Mouse (Mus musculus): ENCODE data around the gene Ndufs2. TPM values are rescaled to one million over a fixed set of nuclear protein-coding genes. Genes with fewer than 3 reads are reported as not detected.

The Ndufs2 gene
- polyA plus RNA-seq (2014; fragmentation: Nextera tagmentation; extraction: Ambion mirVana) = 266 and 272 TPM in 2 replicates

GRCm38 (mm10) chr1:171250680-171251593, at the start of gene Ndufs2:
Ndufs2 (minus strand) TSS chr1:171251388.
- H3K9me3 ChIP-seq (replicated peaks; ENCODE audit: control insufficient read depth, low read length) = no peaks in the 10 kb centered on the region
- DNase-seq (ENCODE audit: low spot score) (peak; percentile 53), ATAC-seq (replicated peaks; ENCODE audit: insufficient number of reproducible peaks, low FRiP score, low TSS enrichment, low read depth) (no peak; the same call in 1 of the 2 replicates)
- 9% methylated on average over 26 of the region's 26 CpGs for WGBS
- no peaks in the 10 kb centered on the region for H3K27me3 ChIP-seq (ENCODE audit: control insufficient read depth, insufficient read depth, low read length)
- H3K4me2 ChIP-seq (ENCODE audit: low read depth, low read length) = peak within 1 kb of the TSS; percentile 79
- no peaks in the 10 kb centered on the region; the same call in 1 of the 2 replicates for H3K36me3 ChIP-seq (replicated peaks; ENCODE audit: control insufficient read depth, insufficient read depth, low read depth, low read length)
- peak within 1 kb of the TSS; percentile 77 for H3K27ac ChIP-seq (replicated peaks; ENCODE audit: low read depth, low read length)
- peak within 1 kb of the TSS; percentile 60 for H3K9ac ChIP-seq (replicated peaks; ENCODE audit: low read length)
- peaks cover 12% of the 10 kb centered on the region for H3K4me1 ChIP-seq (ENCODE audit: control insufficient read depth, insufficient read depth, low read length)
- H3K4me3 ChIP-seq (ENCODE audit: low read depth, low read length) = peak within 1 kb of the TSS; percentile 34

GRCm38 (mm10) chr1:171298226-171298625, 47.0 kb upstream of the Ndufs2 start:
- no peak for DNase-seq (ENCODE audit: low spot score)
- no peaks in the 10 kb centered on the region for H3K27me3 ChIP-seq (ENCODE audit: control insufficient read depth, insufficient read depth, low read length)
- H3K4me2 ChIP-seq (ENCODE audit: low read depth, low read length) = no peak overlapping the region
- H3K4me3 ChIP-seq (ENCODE audit: low read depth, low read length) = no peak overlapping the region
- 63% methylated on average over 3 of the region's 3 CpGs for WGBS
- H3K27ac ChIP-seq (replicated peaks; ENCODE audit: low read depth, low read length) = no peak overlapping the region
- H3K36me3 ChIP-seq (replicated peaks; ENCODE audit: control insufficient read depth, insufficient read depth, low read depth, low read length) = no peaks in the 10 kb centered on the region
- ATAC-seq (replicated peaks; ENCODE audit: insufficient number of reproducible peaks, low FRiP score, low TSS enrichment, low read depth) = no peak
- no peaks in the 10 kb centered on the region for H3K4me1 ChIP-seq (ENCODE audit: control insufficient read depth, insufficient read depth, low read length)
- H3K9ac ChIP-seq (replicated peaks; ENCODE audit: low read length) = no peak overlapping the region
- H3K9me3 ChIP-seq (replicated peaks; ENCODE audit: control insufficient read depth, low read length) = no peaks in the 10 kb centered on the region

DNA sequence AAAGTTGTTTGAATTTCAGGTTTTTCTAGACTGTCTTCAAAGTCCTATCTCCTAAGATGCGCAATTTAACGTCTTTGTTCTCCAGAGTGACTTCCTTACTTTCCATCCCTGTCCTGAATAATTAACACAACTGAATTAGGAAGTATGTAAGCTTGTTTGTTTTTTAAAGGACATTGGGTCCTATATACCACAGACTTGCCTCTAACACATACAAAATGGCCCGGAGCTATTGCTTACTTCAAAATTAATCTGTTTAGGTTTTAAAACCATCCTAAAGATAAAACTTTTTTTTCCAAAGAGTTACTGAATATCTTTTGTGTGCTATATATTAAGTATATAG, 43.8 kb upstream of the Ndufs2 start:
- H3K27ac ChIP-seq (replicated peaks; ENCODE audit: low read depth, low read length) = peak overlapping the region; percentile 91
- no peaks in the 10 kb centered on the region for H3K27me3 ChIP-seq (ENCODE audit: control insufficient read depth, insufficient read depth, low read length)
- H3K9ac ChIP-seq (replicated peaks; ENCODE audit: low read length) = peak overlapping the region; percentile 91
- DNase-seq (ENCODE audit: low spot score) (no peak), ATAC-seq (replicated peaks; ENCODE audit: insufficient number of reproducible peaks, low FRiP score, low TSS enrichment, low read depth) (peak; percentile 7; the same call in 1 of the 2 replicates)
- peak overlapping the region; percentile 45 for H3K4me2 ChIP-seq (ENCODE audit: low read depth, low read length)
- 22% methylated on average over 3 of the region's 3 CpGs for WGBS
- peak overlapping the region; percentile 71 for H3K4me3 ChIP-seq (ENCODE audit: low read depth, low read length)
- no peaks in the 10 kb centered on the region for H3K9me3 ChIP-seq (replicated peaks; ENCODE audit: control insufficient read depth, low read length)
- H3K4me1 ChIP-seq (ENCODE audit: control insufficient read depth, insufficient read depth, low read length) = no peaks in the 10 kb centered on the region
- H3K36me3 ChIP-seq (replicated peaks; ENCODE audit: control insufficient read depth, insufficient read depth, low read depth, low read length) = no peaks in the 10 kb centered on the region

DNA sequence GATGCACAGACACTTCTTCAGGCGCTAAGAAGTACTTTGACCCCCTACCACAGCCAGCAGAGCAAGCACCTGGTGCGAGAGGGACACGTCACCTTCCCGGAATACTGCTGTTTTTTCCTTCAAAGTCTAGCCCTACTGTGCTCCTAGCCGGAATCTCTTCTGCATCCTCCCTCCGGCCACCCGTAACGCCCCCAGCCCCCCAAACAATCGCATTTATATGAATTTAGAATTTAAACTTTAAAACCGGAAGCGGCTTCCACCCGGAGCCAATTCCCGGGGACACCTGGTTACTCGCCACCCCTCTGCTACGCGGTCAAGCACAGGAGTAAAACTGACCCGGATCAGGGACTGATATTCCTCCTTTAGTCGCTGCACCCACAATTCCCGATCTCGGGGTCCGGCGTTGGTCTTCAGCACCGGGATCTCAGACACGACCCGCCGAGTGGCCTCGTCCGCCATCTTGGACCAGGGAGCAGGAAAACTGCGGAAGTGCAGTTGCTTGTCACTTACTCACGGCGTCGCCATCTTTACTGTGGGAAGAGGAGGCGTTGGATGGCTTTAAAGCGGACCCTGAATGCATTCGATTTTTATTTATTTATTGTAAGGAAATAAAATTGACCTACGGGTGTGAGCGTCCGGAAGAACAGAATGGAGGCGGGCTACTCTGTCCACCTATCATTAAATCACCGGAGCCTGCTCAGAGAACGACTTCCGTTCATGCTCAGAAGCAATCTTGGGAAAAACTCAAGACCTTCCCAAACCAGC, 43.3 kb upstream of the Ndufs2 start, which contains the start of gene Ufc1:
Gene Ufc1 (minus strand): TSS at position 727 of the 765 bp plus-strand sequence.
- H3K27me3 ChIP-seq (ENCODE audit: control insufficient read depth, insufficient read depth, low read length) = no peaks in the 10 kb centered on the region
- H3K4me1 ChIP-seq (ENCODE audit: control insufficient read depth, insufficient read depth, low read length) = no peaks in the 10 kb centered on the region
- H3K27ac ChIP-seq (replicated peaks; ENCODE audit: low read depth, low read length) = peak within 1 kb of the TSS; percentile 91
- peak within 1 kb of the TSS; percentile 46 for H3K4me2 ChIP-seq (ENCODE audit: low read depth, low read length)
- DNase-seq (ENCODE audit: low spot score) (peak; percentile 89), ATAC-seq (replicated peaks; ENCODE audit: insufficient number of reproducible peaks, low FRiP score, low TSS enrichment, low read depth) (peak; percentile 42)
- peak within 1 kb of the TSS; percentile 71 for H3K4me3 ChIP-seq (ENCODE audit: low read depth, low read length)
- H3K9ac ChIP-seq (replicated peaks; ENCODE audit: low read length) = peak within 1 kb of the TSS; percentile 91
- under 1% methylated on average over 42 of the region's 42 CpGs for WGBS
- no peaks in the 10 kb centered on the region for H3K36me3 ChIP-seq (replicated peaks; ENCODE audit: control insufficient read depth, insufficient read depth, low read depth, low read length)
- no peaks in the 10 kb centered on the region for H3K9me3 ChIP-seq (replicated peaks; ENCODE audit: control insufficient read depth, low read length)

GRCm38 (mm10) chr1:171293906-171294297, 42.7 kb upstream of the Ndufs2 start:
- peak overlapping the region; percentile 91 for H3K9ac ChIP-seq (replicated peaks; ENCODE audit: low read length)
- H3K4me2 ChIP-seq (ENCODE audit: low read depth, low read length) = peak overlapping the region; percentile 46
- H3K36me3 ChIP-seq (replicated peaks; ENCODE audit: control insufficient read depth, insufficient read depth, low read depth, low read length) = no peaks in the 10 kb centered on the region; the same call in none of the 2 replicates
- no peaks in the 10 kb centered on the region for H3K4me1 ChIP-seq (ENCODE audit: control insufficient read depth, insufficient read depth, low read length)
- no peak for ATAC-seq (replicated peaks; ENCODE audit: insufficient number of reproducible peaks, low FRiP score, low TSS enrichment, low read depth)
- peak overlapping the region; percentile 71 for H3K4me3 ChIP-seq (ENCODE audit: low read depth, low read length)
- no peak for DNase-seq (ENCODE audit: low spot score)
- WGBS = 55% methylated on average over 5 of the region's 5 CpGs
- H3K9me3 ChIP-seq (replicated peaks; ENCODE audit: control insufficient read depth, low read length) = no peaks in the 10 kb centered on the region
- H3K27ac ChIP-seq (replicated peaks; ENCODE audit: low read depth, low read length) = peak overlapping the region; percentile 91; the same call in 1 of the 2 replicates
- H3K27me3 ChIP-seq (ENCODE audit: control insufficient read depth, insufficient read depth, low read length) = no peaks in the 10 kb centered on the region

GRCm38 (mm10) chr1:171293351-171293750, 42.2 kb upstream of the Ndufs2 start:
- Histone ChIP-seq H3K27ac (replicated peaks; ENCODE audit: low read depth, low read length) (no peak overlapping the region), H3K9ac (replicated peaks; ENCODE audit: low read length) (no peak overlapping the region)
- WGBS = 84% methylated on average over 3 of the region's 3 CpGs

GRCm38 (mm10) chr1:171288328-171288727, 37.1 kb upstream of the Ndufs2 start:
- ATAC-seq (replicated peaks; ENCODE audit: insufficient number of reproducible peaks, low FRiP score, low TSS enrichment, low read depth) (no peak), DNase-seq (ENCODE audit: low spot score) (no peak)
- Histone ChIP-seq H3K27me3 (ENCODE audit: control insufficient read depth, insufficient read depth, low read length) (no peaks in the 10 kb centered on the region), H3K27ac (replicated peaks; ENCODE audit: low read depth, low read length) (peak overlapping the region; percentile 88; the same call in 1 of the 2 replicates), H3K4me1 (ENCODE audit: control insufficient read depth, insufficient read depth, low read length) (no peaks in the 10 kb centered on the region), H3K4me3 (ENCODE audit: low read depth, low read length) (peak overlapping the region; percentile 90; the same call in 1 of the 2 replicates), H3K9ac (replicated peaks; ENCODE audit: low read length) (no peak overlapping the region), H3K4me2 (ENCODE audit: low read depth, low read length) (peak overlapping the region; percentile 67; the same call in 1 of the 2 replicates), H3K9me3 (replicated peaks; ENCODE audit: control insufficient read depth, low read length) (no peaks in the 10 kb centered on the region), H3K36me3 (replicated peaks; ENCODE audit: control insufficient read depth, insufficient read depth, low read depth, low read length) (no peaks in the 10 kb centered on the region; the same call in none of the 2 replicates)
- 66% methylated on average over 4 of the region's 4 CpGs for WGBS

More at GRCm38 (mm10) chr1:171293351-171293750, 42.2 kb upstream of the Ndufs2 start:
- H3K4me3 ChIP-seq (ENCODE audit: low read depth, low read length) = no peak overlapping the region
- H3K4me1 ChIP-seq (ENCODE audit: control insufficient read depth, insufficient read depth, low read length) = no peaks in the 10 kb centered on the region
- DNase-seq (ENCODE audit: low spot score) (no peak), ATAC-seq (replicated peaks; ENCODE audit: insufficient number of reproducible peaks, low FRiP score, low TSS enrichment, low read depth) (no peak)
- no peaks in the 10 kb centered on the region for H3K9me3 ChIP-seq (replicated peaks; ENCODE audit: control insufficient read depth, low read length)
- no peak overlapping the region for H3K4me2 ChIP-seq (ENCODE audit: low read depth, low read length)
- H3K36me3 ChIP-seq (replicated peaks; ENCODE audit: control insufficient read depth, insufficient read depth, low read depth, low read length) = no peaks in the 10 kb centered on the region; the same call in none of the 2 replicates
- no peaks in the 10 kb centered on the region for H3K27me3 ChIP-seq (ENCODE audit: control insufficient read depth, insufficient read depth, low read length)

Data from embryonic facial prominence, embryonic 11.5 days (tissue).